ENCODE assay signal across 8 mouse cellular contexts in the genomic region with DNA sequence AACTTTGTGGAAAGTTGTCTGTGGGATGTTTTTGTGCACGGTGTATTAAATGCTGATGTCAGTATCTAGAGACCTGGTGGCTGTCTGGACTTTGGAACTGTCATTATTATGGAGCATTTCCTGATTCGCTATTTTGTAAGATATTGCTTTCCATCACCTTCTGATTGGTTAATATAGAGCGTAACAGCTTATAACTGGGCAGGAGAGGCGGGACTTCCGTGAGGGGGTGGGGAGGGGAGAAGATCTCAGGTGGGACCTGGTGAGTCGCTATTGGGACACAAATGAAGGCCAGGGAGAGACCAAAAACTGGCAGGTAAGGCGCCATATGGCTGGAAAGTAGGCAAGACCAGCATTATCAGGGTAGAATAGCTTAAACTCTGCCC. TPM values are rescaled to one million over a fixed set of nuclear protein-coding genes. Genes with fewer than 3 reads are reported as not detected.
A peak's percentile ranks its signal among the peaks of the same experiment; 100 is the strongest.
DNase-seq lines count a peak whose midpoint lies in the region; ATAC-seq and TF ChIP-seq lines count a peak whose summit lies in the region.

No protein-coding gene starts in this region.

- H3K27ac ChIP-seq in thymus, adult 2 months (ENCODE audit: control insufficient read depth, insufficient read depth, low read length) = no peak overlapping the region
- no peak overlapping the region for H3K27ac ChIP-seq in forebrain, embryonic 15.5 days (replicated peaks)
- no peak overlapping the region for H3K27ac ChIP-seq in neural tube, embryonic 12.5 days

- 84% methylated on average over 7 of the region's 7 CpGs for WGBS in thymus, adult 2 months
- WGBS in forebrain, embryonic 15.5 days = 61% methylated on average over 7 of the region's 7 CpGs
- 58% methylated on average over 7 of the region's 7 CpGs for WGBS in large intestine, adult 2 months
- WGBS in neural tube, embryonic 12.5 days = 56% methylated on average over 7 of the region's 7 CpGs

- H3K4me2 ChIP-seq in forebrain, embryonic 15.5 days (replicated peaks) = peak overlapping the region; percentile 25
- peak overlapping the region; percentile 49 for H3K4me2 ChIP-seq in neural tube, embryonic 12.5 days (replicated peaks)

- peaks cover 11% of the 10 kb centered on the region for H3K4me1 ChIP-seq in thymus, adult 2 months (replicated peaks; ENCODE audit: control insufficient read depth, insufficient read depth, low read length)
- H3K4me1 ChIP-seq in forebrain, embryonic 15.5 days = peaks cover 9% of the 10 kb centered on the region; the same call in 1 of the 2 replicates
- H3K4me1 ChIP-seq in neural tube, embryonic 12.5 days = peaks cover 12% of the 10 kb centered on the region

- intact Hi-C loops in left cerebral cortex, postnatal 36 days (cut with DNase I) = no loop called here

- H3K4me3 ChIP-seq in thymus, adult 2 months (ENCODE audit: control insufficient read depth, insufficient read depth, low read length) = peak overlapping the region; percentile 39
- peak overlapping the region; percentile 14 for H3K4me3 ChIP-seq in forebrain, embryonic 15.5 days
- H3K4me3 ChIP-seq in neural tube, embryonic 12.5 days = no peak overlapping the region; the same call in 1 of the 2 replicates

- H3K27me3 ChIP-seq in thymus, adult 2 months (ENCODE audit: control insufficient read depth, insufficient read depth, low read length) = no peaks in the 10 kb centered on the region
- H3K27me3 ChIP-seq in forebrain, embryonic 15.5 days = no peaks in the 10 kb centered on the region
- no peaks in the 10 kb centered on the region for H3K27me3 ChIP-seq in neural tube, embryonic 12.5 days (replicated peaks)

- ATAC-seq in forebrain, embryonic 15.5 days (replicated peaks) = peak; percentile 58; the same call in 1 of the 2 replicates
- 0 out of 2 replicates have a peak, but pooled peaks have one; percentile 42 for ATAC-seq in neural tube, embryonic 12.5 days (ENCODE audit: low FRiP score, low read depth)

- TF ChIP-seq POLR2A in thymus, adult 2 months (IDR thresholded peaks at IDR 0.05; ENCODE audit: control insufficient read depth, extremely low read depth, insufficient read depth, low read length, poor library complexity) = no peak

- H3K36me3 ChIP-seq in thymus, adult 2 months (ENCODE audit: control insufficient read depth, insufficient read depth, low read length) = no peaks in the 10 kb centered on the region
- H3K36me3 ChIP-seq in forebrain, embryonic 15.5 days = no peaks in the 10 kb centered on the region
- no peaks in the 10 kb centered on the region for H3K36me3 ChIP-seq in neural tube, embryonic 12.5 days

- DNase-seq in thymus, adult 2 months = no peak
- DNase-seq in thymus, adult 18-20 months = no peak
- DNase-seq in large intestine, adult 2 months (ENCODE audit: low read depth, low spot score) = peak; percentile 39
- DNase-seq in retina, postnatal 1 day = no peak
- DNase-seq in left cerebral cortex, postnatal 36 days (ENCODE audit: low spot score in 2 of 2) = no peak
- DNase-seq in embryo, embryonic 9.5 days (ENCODE audit: extremely low spot score) = no peak

- H3K9me3 ChIP-seq in forebrain, embryonic 15.5 days = no peaks in the 10 kb centered on the region
- no peaks in the 10 kb centered on the region for H3K9me3 ChIP-seq in neural tube, embryonic 12.5 days

- no peak overlapping the region for H3K9ac ChIP-seq in forebrain, embryonic 15.5 days (replicated peaks)
- no peak overlapping the region for H3K9ac ChIP-seq in neural tube, embryonic 12.5 days

- no peak for TF ChIP-seq CTCF in thymus, adult 2 months (IDR thresholded peaks at IDR 0.05; ENCODE audit: borderline replicate concordance, control insufficient read depth, extremely low read depth, insufficient read depth, low read length, poor library complexity)

RNA-seq across cellular contexts. Expression of gene Anapc15-ps, which starts 7.8 kb away (rescaled TPM):
- not detected in 2 replicates for polyA plus RNA-seq in thymus, adult 2 months (2012; rRNA removed)
- polyA plus RNA-seq in forebrain, embryonic 15.5 days (2015; fragmentation: Nextera tagmentation; extraction: Ambion mirVana) = not detected in 2 replicates
- polyA plus RNA-seq in large intestine, adult 2 months (2012; rRNA removed) = not detected in 2 replicates
- not detected in 2 replicates for polyA plus RNA-seq in neural tube, embryonic 12.5 days (2016; fragmentation: Nextera tagmentation; extraction: Ambion mirVana)
- not detected for total RNA-seq in left cerebral cortex, postnatal 36 days (2021)
